Mouse (Mus musculus): ENCODE measurements around the gene Cuedc1. TPM values are rescaled to one million over a fixed set of nuclear protein-coding genes. Genes with fewer than 3 reads are reported as not detected.

Cuedc1 gene
- polyA plus RNA-seq (2016; fragmentation: Nextera tagmentation; extraction: Ambion mirVana), result 15.0 and 22.6 TPM in 2 replicates

DNA sequence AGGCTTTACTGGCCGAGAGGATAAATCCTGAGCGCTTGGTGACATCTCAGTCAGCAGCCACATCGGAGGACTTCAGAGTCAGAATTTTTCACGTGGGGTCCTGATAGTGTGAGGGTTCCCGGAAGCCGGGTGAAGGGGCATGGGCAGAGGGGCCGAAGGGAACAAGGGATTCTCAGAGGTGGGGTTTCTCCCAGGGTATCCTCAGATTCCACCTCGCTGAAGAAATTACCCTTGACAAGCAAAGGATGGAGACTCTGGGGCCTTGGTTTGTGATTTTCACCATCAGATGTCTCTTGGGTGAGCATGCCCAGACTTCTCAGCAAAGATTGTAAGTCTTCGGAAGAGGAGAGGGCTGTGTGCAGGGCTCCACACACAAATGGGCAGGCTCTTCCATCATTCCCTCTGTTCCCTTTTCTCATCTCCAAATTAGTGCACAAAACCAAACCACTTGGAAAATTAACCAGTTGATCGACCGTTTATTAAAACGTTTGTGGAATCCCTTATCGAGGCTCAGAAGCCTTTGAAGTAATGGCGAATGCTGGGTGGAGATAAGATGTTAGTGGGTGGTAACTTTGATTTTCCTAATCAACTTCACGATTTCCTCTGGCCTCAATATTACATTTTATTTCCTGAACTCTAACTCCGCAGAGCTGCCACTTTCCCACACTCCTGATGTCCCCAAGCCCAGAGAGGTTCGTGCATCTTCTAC is at the start of gene Cuedc1:
Gene Cuedc1 (plus strand): TSS at position 38 of the 709 bp plus-strand sequence.
- peaks cover 25% of the 10 kb centered on the region for H3K27me3 ChIP-seq (ENCODE audit: low read depth, poor library complexity, severe bottlenecking)
- H3K9me3 ChIP-seq (replicated peaks), result no peaks in the 10 kb centered on the region
- H3K27ac ChIP-seq, result peak within 1 kb of the TSS; percentile 100
- H3K4me3 ChIP-seq, result peak within 1 kb of the TSS; percentile 96
- no peaks in the 10 kb centered on the region; the same call in 1 of the 2 replicates for H3K36me3 ChIP-seq
- peaks cover 45% of the 10 kb centered on the region for H3K4me1 ChIP-seq
- DNase-seq (ENCODE audit: low spot score), result no peak
- 28% methylated on average over 17 of the region's 17 CpGs for WGBS

- Histone ChIP-seq H3K27me3 (ENCODE audit: low read depth, poor library complexity, severe bottlenecking) (no peaks in the 10 kb centered on the region), H3K4me3 (peak overlapping the region; percentile 100), H3K27ac (peak overlapping the region; percentile 100), H3K9me3 (replicated peaks) (no peaks in the 10 kb centered on the region), H3K4me1 (peaks cover 28% of the 10 kb centered on the region), H3K36me3 (peaks cover 59% of the 10 kb centered on the region)
- 44% methylated on average over 26 of the region's 26 CpGs for WGBS
- peak; percentile 29 for DNase-seq (ENCODE audit: low spot score)
These were observed 48.7 kb upstream of the Cuedc1 start for GRCm38 (mm10) chr11:88048961-88049670.

DNA sequence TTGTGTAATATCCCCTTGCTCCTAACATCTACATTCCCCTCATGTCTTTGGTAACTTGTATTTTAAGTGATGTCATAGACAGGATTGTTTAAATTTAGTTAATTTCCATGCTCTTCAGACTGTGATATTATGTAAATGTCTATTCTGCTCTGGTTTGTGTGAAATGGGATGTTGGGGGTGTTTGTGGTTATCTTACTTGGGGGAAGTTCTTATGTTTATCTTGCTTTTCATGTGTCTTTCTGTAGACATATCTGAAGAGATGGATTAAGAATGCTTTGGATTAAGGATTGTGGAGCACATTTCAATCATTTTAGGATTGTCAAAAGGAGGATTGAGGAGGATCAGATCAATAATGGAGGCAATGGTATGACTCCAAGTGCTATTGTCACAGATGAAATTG is 48.1 kb upstream of the Cuedc1 start:
- H3K4me1 ChIP-seq, result peaks cover 28% of the 10 kb centered on the region
- H3K36me3 ChIP-seq, result peaks cover 64% of the 10 kb centered on the region
- H3K4me3 ChIP-seq, result peak overlapping the region; percentile 100
- H3K9me3 ChIP-seq (replicated peaks), result no peaks in the 10 kb centered on the region
- H3K27ac ChIP-seq, result no peak overlapping the region
- no peaks in the 10 kb centered on the region for H3K27me3 ChIP-seq (ENCODE audit: low read depth, poor library complexity, severe bottlenecking)
- DNase-seq (ENCODE audit: low spot score), result no peak

DNA sequence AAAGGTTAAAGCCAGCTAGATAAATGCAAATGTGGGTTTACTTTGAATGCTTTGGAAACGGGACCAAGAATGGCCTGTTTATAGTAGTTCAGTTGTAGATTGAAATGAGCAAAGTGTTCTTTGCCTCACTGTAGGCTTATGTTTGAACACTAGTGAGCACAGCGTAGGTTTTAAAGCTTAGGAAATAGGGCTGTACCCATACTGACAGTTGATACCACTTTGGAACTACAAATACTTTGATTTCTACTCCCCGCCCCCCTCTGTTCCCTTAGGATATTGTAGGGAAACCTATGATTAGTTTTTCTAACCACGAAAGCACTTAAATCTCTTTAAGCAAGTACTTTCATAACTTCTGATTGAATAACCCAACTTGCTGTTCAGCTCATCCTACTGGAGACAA is 45.2 kb upstream of the Cuedc1 start:
- no peak overlapping the region for H3K27ac ChIP-seq
- no peak for DNase-seq (ENCODE audit: low spot score)
- H3K4me3 ChIP-seq, result no peak overlapping the region
- peaks cover 71% of the 10 kb centered on the region for H3K36me3 ChIP-seq
- no peaks in the 10 kb centered on the region for H3K9me3 ChIP-seq (replicated peaks)
- no peaks in the 10 kb centered on the region for H3K27me3 ChIP-seq (ENCODE audit: low read depth, poor library complexity, severe bottlenecking)
- H3K4me1 ChIP-seq, result peaks cover 19% of the 10 kb centered on the region
- 94% methylated on average over 4 of the region's 4 CpGs for WGBS

GRCm38 (mm10) chr11:88053821-88054220 is 44.0 kb upstream of the Cuedc1 start:
- Histone ChIP-seq H3K4me3 (no peak overlapping the region), H3K36me3 (peaks cover 65% of the 10 kb centered on the region), H3K4me1 (peaks cover 19% of the 10 kb centered on the region), H3K27me3 (ENCODE audit: low read depth, poor library complexity, severe bottlenecking) (no peaks in the 10 kb centered on the region), H3K9me3 (replicated peaks) (no peaks in the 10 kb centered on the region), H3K27ac (no peak overlapping the region)
- DNase-seq (ENCODE audit: low spot score), result no peak
- 70% methylated on average over 3 of the region's 3 CpGs for WGBS

DNA sequence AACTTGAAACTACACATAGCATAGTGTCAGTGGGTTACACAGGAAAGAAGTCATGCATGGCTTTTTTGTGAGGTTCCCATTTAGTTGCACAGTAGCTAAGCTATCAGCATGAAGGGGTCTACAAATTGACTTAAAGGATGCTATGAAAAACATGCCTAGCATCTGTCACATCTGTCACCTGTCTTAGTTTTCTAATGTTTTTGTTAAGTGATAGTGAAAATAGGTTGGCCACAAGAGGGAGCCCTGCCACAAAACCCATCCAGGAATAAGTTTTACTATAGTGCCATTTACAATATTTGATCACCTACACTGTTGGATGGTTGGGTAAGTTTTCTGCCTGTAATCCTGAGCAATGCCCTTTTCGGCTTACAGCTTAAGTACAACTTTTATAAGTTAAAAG is 43.3 kb upstream of the Cuedc1 start:
- H3K4me3 ChIP-seq, result no peak overlapping the region
- no peaks in the 10 kb centered on the region for H3K27me3 ChIP-seq (ENCODE audit: low read depth, poor library complexity, severe bottlenecking)
- peaks cover 57% of the 10 kb centered on the region for H3K36me3 ChIP-seq
- 94% methylated on average over 1 of the region's 1 CpGs for WGBS
- H3K27ac ChIP-seq, result no peak overlapping the region
- H3K9me3 ChIP-seq (replicated peaks), result no peaks in the 10 kb centered on the region
- peak; percentile 61 for DNase-seq (ENCODE audit: low spot score)
- peaks cover 15% of the 10 kb centered on the region for H3K4me1 ChIP-seq

DNA sequence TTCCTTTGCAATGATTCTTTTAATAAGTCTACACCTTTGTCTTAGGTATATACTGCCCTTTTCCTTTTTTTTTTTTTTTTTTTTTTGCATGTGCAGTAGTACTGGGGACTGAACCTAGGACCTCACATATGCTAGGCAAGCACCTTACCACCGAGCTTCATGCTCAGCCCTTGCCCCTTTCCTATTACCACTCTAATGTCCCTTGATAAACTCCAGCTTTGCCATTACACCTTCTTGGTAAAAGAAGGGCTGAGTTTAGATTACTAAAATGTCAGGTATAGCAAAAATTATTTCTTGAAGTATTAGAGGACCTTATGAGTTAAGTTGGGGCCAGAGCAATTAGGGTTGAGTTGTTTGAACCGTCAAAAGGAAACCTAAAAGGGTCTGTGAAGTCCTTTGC is 42.1 kb upstream of the Cuedc1 start:
- WGBS, result 84% methylated on average over 2 of the region's 2 CpGs
- H3K4me3 ChIP-seq, result no peak overlapping the region
- H3K4me1 ChIP-seq, result 0 out of 2 replicates have a peak, but pooled peaks cover 3% of the 10 kb centered on the region
- H3K27ac ChIP-seq, result no peak overlapping the region
- H3K27me3 ChIP-seq (ENCODE audit: low read depth, poor library complexity, severe bottlenecking), result no peaks in the 10 kb centered on the region
- DNase-seq (ENCODE audit: low spot score), result no peak
- H3K36me3 ChIP-seq, result peaks cover 45% of the 10 kb centered on the region
- no peaks in the 10 kb centered on the region for H3K9me3 ChIP-seq (replicated peaks)

DNA sequence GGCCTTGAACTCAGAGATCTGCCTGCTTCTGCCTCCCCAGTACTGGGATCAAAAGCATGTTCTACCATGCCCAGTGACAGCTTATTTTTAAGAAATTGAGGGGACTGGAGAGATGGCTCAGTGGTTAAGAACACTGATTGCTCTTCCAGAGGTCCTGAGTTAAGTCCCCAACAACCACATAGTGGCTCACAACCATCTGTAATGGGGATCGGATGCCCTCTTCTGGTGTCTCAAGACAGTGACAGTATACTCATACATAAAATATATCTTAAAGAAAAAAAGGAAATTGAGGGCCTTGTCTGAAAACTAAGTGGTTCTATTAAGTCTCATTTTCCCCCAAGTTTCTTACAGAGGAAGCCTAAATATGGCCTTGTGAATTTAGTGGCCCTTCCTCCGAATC is 40.1 kb upstream of the Cuedc1 start:
- H3K4me1 ChIP-seq, result no peaks in the 10 kb centered on the region
- H3K27ac ChIP-seq, result no peak overlapping the region
- no peak for DNase-seq (ENCODE audit: low spot score)
- H3K36me3 ChIP-seq, result peaks cover 25% of the 10 kb centered on the region
- H3K4me3 ChIP-seq, result no peak overlapping the region
- no peaks in the 10 kb centered on the region for H3K9me3 ChIP-seq (replicated peaks)
- no peaks in the 10 kb centered on the region for H3K27me3 ChIP-seq (ENCODE audit: low read depth, poor library complexity, severe bottlenecking)
- 81% methylated on average over 2 of the region's 2 CpGs for WGBS

GRCm38 (mm10) chr11:88059141-88059540 is 38.7 kb upstream of the Cuedc1 start:
- 49% methylated on average over 2 of the region's 2 CpGs for WGBS
- no peaks in the 10 kb centered on the region for H3K4me1 ChIP-seq
- no peak overlapping the region for H3K27ac ChIP-seq
- no peaks in the 10 kb centered on the region for H3K27me3 ChIP-seq (ENCODE audit: low read depth, poor library complexity, severe bottlenecking)
- no peaks in the 10 kb centered on the region for H3K9me3 ChIP-seq (replicated peaks)
- no peak overlapping the region for H3K4me3 ChIP-seq
- H3K36me3 ChIP-seq, result peaks cover 11% of the 10 kb centered on the region
- DNase-seq (ENCODE audit: low spot score), result no peak

GRCm38 (mm10) chr11:88061892-88062625 is 35.8 kb upstream of the Cuedc1 start:
- Histone ChIP-seq H3K27ac (no peak overlapping the region), H3K4me1 (peaks cover under 1% of the 10 kb centered on the region; the same call in 1 of the 2 replicates), H3K36me3 (no peaks in the 10 kb centered on the region), H3K4me3 (no peak overlapping the region), H3K27me3 (ENCODE audit: low read depth, poor library complexity, severe bottlenecking) (no peaks in the 10 kb centered on the region), H3K9me3 (replicated peaks) (no peaks in the 10 kb centered on the region)
- WGBS, result 73% methylated on average over 2 of the region's 2 CpGs
- DNase-seq (ENCODE audit: low spot score), result no peak

- H3K9me3 ChIP-seq (replicated peaks), result no peaks in the 10 kb centered on the region
- H3K27ac ChIP-seq, result no peak overlapping the region
- DNase-seq (ENCODE audit: low spot score), result no peak
- H3K4me3 ChIP-seq, result no peak overlapping the region
- no peaks in the 10 kb centered on the region for H3K27me3 ChIP-seq (ENCODE audit: low read depth, poor library complexity, severe bottlenecking)
- peaks cover 21% of the 10 kb centered on the region for H3K4me1 ChIP-seq
- H3K36me3 ChIP-seq, result no peaks in the 10 kb centered on the region
These were observed 32.1 kb upstream of the Cuedc1 start for GRCm38 (mm10) chr11:88065732-88066131.

DNA sequence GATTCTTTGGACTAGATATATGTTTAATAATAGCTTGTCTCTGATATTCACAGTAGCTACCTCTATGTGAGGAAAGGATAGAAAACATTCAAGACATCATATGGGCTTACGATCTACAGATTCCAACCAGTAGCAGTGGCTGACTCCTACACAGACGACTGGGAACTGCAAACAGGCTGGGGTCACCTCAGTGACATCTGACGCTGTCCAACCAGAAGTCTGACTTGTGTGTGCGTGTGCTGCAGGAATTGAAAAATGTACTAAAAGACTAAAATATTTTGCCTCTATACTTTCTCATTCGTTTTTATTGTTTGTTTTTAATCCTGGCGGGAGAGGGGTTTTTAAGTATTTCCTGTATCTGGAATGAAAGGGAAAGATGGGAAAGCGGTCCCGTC is 30.7 kb upstream of the Cuedc1 start:
- Histone ChIP-seq H3K4me1 (peaks cover 34% of the 10 kb centered on the region), H3K27ac (peak overlapping the region; percentile 100), H3K4me3 (peak overlapping the region; percentile 98), H3K27me3 (ENCODE audit: low read depth, poor library complexity, severe bottlenecking) (no peaks in the 10 kb centered on the region), H3K36me3 (no peaks in the 10 kb centered on the region), H3K9me3 (replicated peaks) (no peaks in the 10 kb centered on the region)
- WGBS, result 4% methylated on average over 8 of the region's 8 CpGs
- no peak for DNase-seq (ENCODE audit: low spot score)
